Mouse (Mus musculus) adrenal gland, adult 18-20 months (tissue): Measurements from ENCODE around the gene 1700067K01Rik. TPM values are rescaled to one million over a fixed set of nuclear protein-coding genes. Genes with fewer than 3 reads are reported as not detected.
"Not testable (repeated sequence)": the region's sequence is repeated elsewhere in the genome, so short reads cannot be mapped to it uniquely, and the experiment has no call there.

Experiments used
- DNase-seq, 2 experiments: peaks; one replicate each; pipeline ENCODE4 v3.0.0; 2021 to 2022; ENCODE audit warnings: low spot score in 2 of 2
- total RNA-seq, 2 experiments: library from RNA; stranded (reverse); gene quantifications; 1 replicate in 1 of 2; 2 replicates in 1 of 2; pipeline ENCODE4 v1.2.3; 2021

1700067K01Rik gene
- total RNA-seq, 2 experiments from 2014 or later, result 0.54 to 0.96 TPM

- no peak for DNase-seq
These were observed 18.9 kb upstream of the 1700067K01Rik start for GRCm38 (mm10) chr8:83982449-83982848.

GRCm38 (mm10) chr8:83983222-83983621, 18.1 kb upstream of the 1700067K01Rik start:
- DNase-seq, result not testable (repeated sequence)

GRCm38 (mm10) chr8:83989243-83989642, 12.1 kb upstream of the 1700067K01Rik start:
- DNase-seq, result no peak

- DNase-seq, result no peak
These were observed 11.1 kb upstream of the 1700067K01Rik start for GRCm38 (mm10) chr8:83990170-83990569.

- no peak for DNase-seq
These were observed 8.8 kb upstream of the 1700067K01Rik start for GRCm38 (mm10) chr8:83992488-83992887.

GRCm38 (mm10) chr8:83994030-83994429, 7.3 kb upstream of the 1700067K01Rik start:
- no peak for DNase-seq

GRCm38 (mm10) chr8:83995973-83996372, 5.3 kb upstream of the 1700067K01Rik start:
- DNase-seq, result no peak

- DNase-seq, result peak; percentile 89 to 91
These were observed 4.5 kb upstream of the 1700067K01Rik start for GRCm38 (mm10) chr8:83996567-83997505.

- peak; percentile 47 to 64 for DNase-seq
These were observed 3.7 kb upstream of the 1700067K01Rik start, which contains the start of gene Samd1 for GRCm38 (mm10) chr8:83997511-83998141. Samd1 (plus strand) TSS chr8:83997672.

- DNase-seq, result peak; percentile 56 to 61
These were observed 2.9 kb upstream of the 1700067K01Rik start for GRCm38 (mm10) chr8:83998231-83999056.

- no peak for DNase-seq
These were observed 2.1 kb upstream of the 1700067K01Rik start for GRCm38 (mm10) chr8:83999057-83999705.

GRCm38 (mm10) chr8:83999825-84000224, 1.5 kb upstream of the 1700067K01Rik start:
- no peak for DNase-seq

GRCm38 (mm10) chr8:84002957-84003611, 1.8 kb downstream of the 1700067K01Rik start:
- DNase-seq, result no peak

GRCm38 (mm10) chr8:84003612-84004246, 2.4 kb downstream of the 1700067K01Rik start:
- no peak for DNase-seq

- DNase-seq, result peak; percentile 89 to 94
These were observed 3.4 kb downstream of the 1700067K01Rik start for GRCm38 (mm10) chr8:84004533-84005201.

GRCm38 (mm10) chr8:84005502-84005901, 4.2 kb downstream of the 1700067K01Rik start:
- DNase-seq, result not testable (repeated sequence)

- DNase-seq, result no peak
These were observed 7.1 kb downstream of the 1700067K01Rik start for GRCm38 (mm10) chr8:84008362-84008761.

GRCm38 (mm10) chr8:84009876-84010275, 8.6 kb downstream of the 1700067K01Rik start:
- DNase-seq, result peak; percentile 87 to 89
